Mouse (Mus musculus) myocyte (in vitro differentiated cells): ENCODE results near the gene 4930579F01Rik.

ENCODE experiments used
- E2F4 ChIP-seq: IDR thresholded peaks from one replicate; pipeline ENCODE4 v1.6.1; 2011; ENCODE audit warnings: mild to moderate bottlenecking, control low read depth, moderate library complexity; ENCODE audit not compliant: insufficient read depth
- MYOD1 ChIP-seq, 3 experiments: IDR thresholded peaks; one replicate each; pipeline ENCODE4 v1.6.1; 2011; ENCODE audit warnings: control low read depth in 2 of 3, low read depth in 2 of 3, mild to moderate bottlenecking in 2 of 3, moderate library complexity in 1 of 3; ENCODE audit not compliant: insufficient read length in 2 of 3, control insufficient read depth in 1 of 3
- MYOG ChIP-seq, 3 experiments: IDR thresholded peaks; one replicate each; pipeline ENCODE4 v1.6.1; 2011; ENCODE audit warnings: control low read depth in 2 of 3, low read depth in 2 of 3, mild to moderate bottlenecking in 2 of 3; ENCODE audit not compliant: insufficient read length in 2 of 3, control insufficient read depth in 1 of 3, insufficient read depth in 1 of 3
- POLR2A ChIP-seq: IDR thresholded peaks from one replicate; pipeline ENCODE4 v1.6.1; 2011; ENCODE audit warnings: low read depth, mild to moderate bottlenecking, control low read depth, moderate library complexity; ENCODE audit not compliant: insufficient read length
- TCF12 ChIP-seq: IDR thresholded peaks from one replicate; pipeline ENCODE4 v1.6.1; 2011; ENCODE audit warnings: mild to moderate bottlenecking, control low read depth; ENCODE audit not compliant: poor library complexity, insufficient read depth, severe bottlenecking
- USF1 ChIP-seq: IDR thresholded peaks from one replicate; pipeline ENCODE4 v1.6.1; 2011; ENCODE audit warnings: low read depth, mild to moderate bottlenecking, control low read depth, moderate library complexity

GRCm38 (mm10) chr3:138208821-138209220 is 15.2 kb upstream of the 4930579F01Rik start:
- TF ChIP-seq POLR2A (no peak), MYOD1 (IDR thresholded peaks at IDR 0.05; ENCODE audit: control insufficient read depth in 1 of 3, insufficient read length in 2 of 3, low read depth in 2 of 3) (no peak), TCF12 (no peak), MYOG (IDR thresholded peaks at IDR 0.05; ENCODE audit: control insufficient read depth in 1 of 3, insufficient read depth in 1 of 3, insufficient read length in 2 of 3, low read depth in 2 of 3) (no peak), USF1 (no peak), E2F4 (no peak)
